Mouse (Mus musculus) cerebellum, adult 2 months (tissue): ENCODE data around the gene P4htm.

ENCODE experiments used
- CTCF ChIP-seq: fragments of 200-500 bp; IDR thresholded peaks from 2 replicates; pipeline ENCODE4 v1.5.1; 2011; ENCODE audit warnings: low read depth, mild to moderate bottlenecking, control low read depth, low read length, moderate library complexity, borderline replicate concordance; ENCODE audit not compliant: insufficient read depth
- POLR2A ChIP-seq: fragments of 200-500 bp; IDR thresholded peaks from 2 replicates; pipeline ENCODE4 v1.6.1; 2011; ENCODE audit warnings: low read length, control low read depth, borderline replicate concordance; ENCODE audit not compliant: insufficient read depth

GRCm38 (mm10) chr9:108545986-108546385, 51.5 kb downstream of the P4htm start:
- TF ChIP-seq CTCF, result no peak
- TF ChIP-seq POLR2A, result no peak
